Comparison of ENCODE assay signal across 8 mouse cellular contexts in the genomic region with DNA sequence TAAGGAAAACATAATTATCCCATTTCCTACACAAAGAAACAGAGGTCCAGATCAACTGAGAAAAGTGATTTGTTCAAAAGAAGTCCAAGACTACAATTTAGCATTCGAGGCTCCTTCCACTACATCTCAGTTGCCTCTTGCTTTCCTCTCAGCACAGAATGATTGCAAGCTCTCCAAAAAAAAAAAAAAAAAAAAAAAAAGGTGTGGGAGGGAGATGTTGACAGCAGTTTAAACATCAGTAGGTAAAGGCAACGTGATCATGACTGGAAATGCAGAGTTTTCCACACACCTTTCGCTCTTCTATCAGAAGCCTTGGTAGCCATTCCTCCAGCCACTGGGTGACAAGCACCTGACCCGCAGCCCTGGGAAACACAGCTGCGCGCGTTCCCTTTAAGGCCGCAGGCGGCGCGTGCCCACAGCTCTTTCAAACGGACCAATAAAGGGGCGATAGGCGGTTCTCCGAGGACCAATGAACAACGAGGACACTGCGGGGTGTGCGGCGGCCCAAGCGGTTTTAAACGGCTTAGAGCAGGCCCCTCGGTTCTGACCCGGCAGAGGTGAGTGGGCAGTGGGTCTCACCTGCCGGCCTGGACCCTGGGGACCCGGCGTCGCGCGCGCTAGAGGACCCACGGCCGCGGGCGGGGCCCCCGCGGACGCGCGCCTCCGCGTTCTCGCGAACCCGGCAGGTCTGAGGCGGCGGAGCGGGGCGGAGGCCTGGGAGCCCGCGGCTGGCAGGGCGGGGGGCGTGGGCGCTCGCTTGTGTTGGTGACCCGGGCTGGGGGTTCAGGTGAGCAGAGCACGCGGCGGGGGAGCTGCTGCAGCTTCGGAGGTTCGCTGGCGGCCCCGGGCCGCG. TPM values are rescaled to one million over a fixed set of nuclear protein-coding genes. Genes with fewer than 3 reads are reported as not detected.
DNase-seq lines count a peak whose midpoint lies in the region; ATAC-seq lines count a peak whose summit lies in the region.

A gene (plus strand): TSS at position 469 of the 853 bp plus-strand sequence.

- peak within 1 kb of the TSS; percentile 75 to 80 for H3K27ac ChIP-seq in heart, embryonic 14.5 days (replicated peaks in 1 of 2; ENCODE audit: control insufficient read depth in 1 of 2, insufficient read depth in 1 of 2, low read depth in 2 of 2, low read length in 2 of 2)
- H3K27ac ChIP-seq in liver, embryonic 13.5 days, result peak within 1 kb of the TSS; percentile 84
- peak within 1 kb of the TSS; percentile 81 for H3K27ac ChIP-seq in stomach, embryonic 16.5 days (ENCODE audit: low read length)

- H3K27me3 ChIP-seq in heart, embryonic 14.5 days (ENCODE audit: control insufficient read depth, insufficient read depth, low read length), result no peaks in the 10 kb centered on the region
- H3K27me3 ChIP-seq in liver, embryonic 13.5 days, result no peaks in the 10 kb centered on the region
- no peaks in the 10 kb centered on the region for H3K27me3 ChIP-seq in stomach, embryonic 16.5 days (ENCODE audit: control insufficient read depth, insufficient read depth, low read length)

- H3K4me3 ChIP-seq in heart, embryonic 14.5 days (ENCODE audit: control insufficient read depth in 1 of 2, insufficient read depth in 1 of 2, low read depth in 1 of 2, low read length in 2 of 2), result peak within 1 kb of the TSS; percentile 96 to 99
- peak within 1 kb of the TSS; percentile 99 for H3K4me3 ChIP-seq in liver, embryonic 13.5 days (replicated peaks)
- H3K4me3 ChIP-seq in stomach, embryonic 16.5 days (replicated peaks; ENCODE audit: low read length), result peak within 1 kb of the TSS; percentile 85

- H3K4me1 ChIP-seq in heart, embryonic 14.5 days (ENCODE audit: control insufficient read depth in 2 of 2, insufficient read depth in 2 of 2, low read length in 2 of 2), result peaks cover 0 to 16% of the 10 kb centered on the region in 2 experiments; a peak in 2 of 4 replicates
- peaks cover 28% of the 10 kb centered on the region for H3K4me1 ChIP-seq in liver, embryonic 13.5 days (replicated peaks)
- no peaks in the 10 kb centered on the region for H3K4me1 ChIP-seq in stomach, embryonic 16.5 days (ENCODE audit: control insufficient read depth, insufficient read depth, low read length)

- peaks cover 4% of the 10 kb centered on the region; the same call in 1 of the 2 replicates for H3K9me3 ChIP-seq in heart, embryonic 14.5 days (ENCODE audit: control insufficient read depth, low read length)
- H3K9me3 ChIP-seq in liver, embryonic 13.5 days (replicated peaks), result no peaks in the 10 kb centered on the region
- H3K9me3 ChIP-seq in stomach, embryonic 16.5 days (replicated peaks; ENCODE audit: control insufficient read depth, low read length), result no peaks in the 10 kb centered on the region

- peak within 1 kb of the TSS; percentile 96 for H3K9ac ChIP-seq in heart, embryonic 14.5 days (ENCODE audit: low read length)
- H3K9ac ChIP-seq in liver, embryonic 13.5 days, result peak within 1 kb of the TSS; percentile 97
- H3K9ac ChIP-seq in stomach, embryonic 16.5 days (ENCODE audit: low read length), result peak within 1 kb of the TSS; percentile 95

- H3K4me2 ChIP-seq in heart, embryonic 14.5 days (ENCODE audit: low read length), result peak within 1 kb of the TSS; percentile 81
- H3K4me2 ChIP-seq in liver, embryonic 13.5 days, result peak within 1 kb of the TSS; percentile 84
- H3K4me2 ChIP-seq in stomach, embryonic 16.5 days (ENCODE audit: low read depth, low read length), result peak within 1 kb of the TSS; percentile 53

- DNase-seq in c-Kit-negative CD71-positive TER-119-positive erythroid progenitor cells, embryonic 14.5 days (ENCODE audit: low read depth, low spot score), result peak; percentile 85
- peak; percentile 83 for DNase-seq in fibroblast of lung, adult 2 months (ENCODE audit: low read depth)
- DNase-seq in kidney, postnatal 14 days, result peak; percentile 94
- DNase-seq in liver, embryonic 13.5 days, result peak; percentile 89
- DNase-seq in neural tube, embryonic 10.5 days (ENCODE audit: extremely low spot score, low spot score), result peak; percentile 97

- WGBS in heart, embryonic 14.5 days, result 1% methylated on average over 58 of the region's 64 CpGs
- WGBS in liver, embryonic 13.5 days (ENCODE audit: insufficient replicate concordance), result under 1% methylated on average over 63 of the region's 64 CpGs
- under 1% methylated on average over 64 of the region's 64 CpGs for WGBS in stomach, embryonic 16.5 days

- H3K36me3 ChIP-seq in heart, embryonic 14.5 days (ENCODE audit: control insufficient read depth, insufficient read depth, low read length), result peaks cover 4% of the 10 kb centered on the region; the same call in 1 of the 2 replicates
- peaks cover 22% of the 10 kb centered on the region for H3K36me3 ChIP-seq in liver, embryonic 13.5 days
- 0 out of 2 replicates have a peak, but pooled peaks cover 4% of the 10 kb centered on the region for H3K36me3 ChIP-seq in stomach, embryonic 16.5 days (ENCODE audit: control insufficient read depth, insufficient read depth, low read length)

- peak; percentile 98 for ATAC-seq in CD4-positive, CD25-positive, alpha-beta regulatory T cell, adult 4 months
- peak; percentile 96 for ATAC-seq in heart, embryonic 14.5 days (ENCODE audit: insufficient number of reproducible peaks, insufficient read depth, low FRiP score, low read depth)
- peak; percentile 99 for ATAC-seq in liver, embryonic 13.5 days (ENCODE audit: low read depth)
- peak; percentile 99 for ATAC-seq in stomach, embryonic 16.5 days (ENCODE audit: insufficient read depth, low FRiP score)

RNA-seq across cellular contexts. Expression of the gene that starts here (rescaled TPM):
- polyA plus RNA-seq in CD4-positive, CD25-positive, alpha-beta regulatory T cell, adult 4 months (2017; shearing (Covaris generic)), result 10 to 100 TPM; 44.5 to 62.8 TPM
- polyA plus RNA-seq in heart, embryonic 14.5 days (2014; fragmentation: Nextera tagmentation; extraction: Ambion mirVana), result 63.5 and 68.2 TPM in 2 replicates
- polyA plus RNA-seq in liver, embryonic 13.5 days (2015; fragmentation: Nextera tagmentation; extraction: Ambion mirVana), result 47.8 and 52.8 TPM in 2 replicates
- polyA plus RNA-seq in stomach, embryonic 16.5 days (2015; fragmentation: Nextera tagmentation; extraction: Ambion mirVana), result 54.3 and 64.1 TPM in 2 replicates

Comparison
In these comparisons a context has a peak if more than half of its experiments do, and no peak if none do; other contexts are left out.
1. Peak in every context shown above with its lines: DNase-seq, ATAC-seq, H3K4me3 ChIP-seq and H3K27ac ChIP-seq.